Mouse (Mus musculus) testis, adult 2 months (tissue): ENCODE data around the gene Lamp2.

Experiments
- CTCF ChIP-seq: fragments of 200-500 bp; IDR thresholded peaks from 2 replicates; pipeline ENCODE4 v1.5.1; 2012; ENCODE audit warnings: low read depth, mild to moderate bottlenecking, inconsistent platforms, low read length, moderate library complexity; ENCODE audit not compliant: control insufficient read depth, insufficient read depth, insufficient replicate concordance
- POLR2A ChIP-seq: fragments of 200-500 bp; IDR thresholded peaks from 2 replicates; pipeline ENCODE4 v1.6.1; 2012; ENCODE audit warnings: low read depth, mild to moderate bottlenecking, inconsistent platforms, low read length, moderate library complexity; ENCODE audit not compliant: control insufficient read depth

GRCm38 (mm10) chrX:38460887-38461286 is 4.6 kb upstream of the Lamp2 start:
- TF ChIP-seq CTCF: no peak
- no peak for TF ChIP-seq POLR2A
